Mouse (Mus musculus) lung, embryonic 16.5 days (tissue): ENCODE measurements around the gene S1pr5. TPM values are rescaled to one million over a fixed set of nuclear protein-coding genes. Genes with fewer than 3 reads are reported as not detected.
A peak's percentile ranks its signal among the peaks of the same experiment; 100 is the strongest.
"Not testable (repeated sequence)": the region's sequence is repeated elsewhere in the genome, so short reads cannot be mapped to it uniquely, and the experiment has no call there.

Experiments used
- ATAC-seq: fragments of 200-750 bp; cut with Nextera tagmentation; 2 replicates; pipeline ENCODE4 v1.8.0; 2017; ENCODE audit warnings: low read depth, mild to moderate bottlenecking, moderate library complexity
- H3K27ac ChIP-seq: fragments of 300-500 bp; sonication (generic); 2 replicates; pipeline ENCODE4 v1.5.1; 2014; ENCODE audit warnings: mild to moderate bottlenecking, control low read depth, low read length
- H3K27me3 ChIP-seq: fragments of 300-500 bp; sonication (generic); 2 replicates; pipeline ENCODE4 v1.6.1; 2014; ENCODE audit warnings: low read depth, low read length, mixed read lengths; ENCODE audit not compliant: control insufficient read depth, insufficient read depth
- H3K36me3 ChIP-seq: fragments of 300-500 bp; sonication (generic); 2 replicates; pipeline ENCODE4 v1.6.1; 2014; ENCODE audit warnings: low read length; ENCODE audit not compliant: control insufficient read depth, insufficient read depth
- H3K4me1 ChIP-seq: fragments of 300-500 bp; sonication (generic); replicated peaks from 2 replicates; pipeline ENCODE4 v1.6.1; 2014; ENCODE audit warnings: low read length, mixed read lengths; ENCODE audit not compliant: control insufficient read depth, insufficient read depth
- H3K4me2 ChIP-seq: fragments of 300-500 bp; sonication (generic); 2 replicates; pipeline ENCODE4 v1.6.1; 2014; ENCODE audit warnings: low read depth, low read length, control low read depth
- H3K4me3 ChIP-seq: fragments of 300-500 bp; sonication (generic); 2 replicates; pipeline ENCODE4 v1.5.1; 2014; ENCODE audit warnings: mild to moderate bottlenecking, low read length, control low read depth
- H3K9ac ChIP-seq: fragments of 300-500 bp; sonication (generic); 2 replicates; pipeline ENCODE4 v1.6.1; 2014; ENCODE audit warnings: low read length, control low read depth
- H3K9me3 ChIP-seq: fragments of 300-500 bp; sonication (generic); 2 replicates; pipeline ENCODE4 v1.6.1; 2016; ENCODE audit warnings: low read length; ENCODE audit not compliant: control insufficient read depth
- WGBS: fragments of 180-500 bp; shearing (Covaris S2); extraction: QIAGEN DNeasy Blood & Tissue Kit; methylation state at CpG from one replicate; pipeline ENCODE4 v1.1.7; 2014; 5-methylcytosine and 5-hydroxymethylcytosine counted together
- polyA plus RNA-seq: library from polyadenylated mRNA; unstranded; fragments of >200 nt; fragmentation: Nextera tagmentation; extraction: Ambion mirVana; gene quantifications from 2 replicates; pipeline ENCODE4 v1.2.1, GENCODE M21; 2015

S1pr5 gene
- polyA plus RNA-seq, 1 experiment from 2014 or later = 0.11 TPM

- Histone ChIP-seq H3K36me3 (no peaks in the 10 kb centered on the region), H3K9ac (no peak overlapping the region), H3K4me1 (peaks cover 5% of the 10 kb centered on the region; the same call in 1 of the 2 replicates), H3K27ac (no peak overlapping the region), H3K27me3 (no peaks in the 10 kb centered on the region), H3K9me3 (no peaks in the 10 kb centered on the region), H3K4me2 (no peak overlapping the region), H3K4me3 (no peak overlapping the region)
- no peak for ATAC-seq
- 67% methylated on average over 6 of the region's 6 CpGs for WGBS
Measured at GRCm38 (mm10) chr9:21260491-21261040, 12.3 kb upstream of the S1pr5 start.

- H3K9me3 ChIP-seq, H3K4me3 ChIP-seq, H3K27ac ChIP-seq, H3K36me3 ChIP-seq, H3K4me2 ChIP-seq, ATAC-seq, H3K9ac ChIP-seq, H3K27me3 ChIP-seq, H3K4me1 ChIP-seq: not testable (repeated sequence)
- WGBS = 75% methylated on average over 4 of the region's 4 CpGs
Measured at GRCm38 (mm10) chr9:21256349-21256748, 8.1 kb upstream of the S1pr5 start.

- Histone ChIP-seq H3K4me3 (no peak overlapping the region), H3K4me2 (no peak overlapping the region), H3K9ac (no peak overlapping the region), H3K4me1 (no peaks in the 10 kb centered on the region), H3K36me3 (no peaks in the 10 kb centered on the region), H3K9me3 (no peaks in the 10 kb centered on the region), H3K27ac (no peak overlapping the region), H3K27me3 (peaks cover 22% of the 10 kb centered on the region)
- ATAC-seq = no peak
Measured at GRCm38 (mm10) chr9:21254690-21255089, 6.4 kb upstream of the S1pr5 start.

- H3K36me3 ChIP-seq = no peaks in the 10 kb centered on the region
- no peak overlapping the region for H3K4me3 ChIP-seq
- peaks cover 52% of the 10 kb centered on the region for H3K27me3 ChIP-seq
- no peak for ATAC-seq
- peaks cover 5% of the 10 kb centered on the region; the same call in 1 of the 2 replicates for H3K4me1 ChIP-seq
- no peak overlapping the region for H3K4me2 ChIP-seq
- no peak overlapping the region for H3K27ac ChIP-seq
- WGBS = 50% methylated on average over 13 of the region's 13 CpGs
- H3K9ac ChIP-seq = no peak overlapping the region
- H3K9me3 ChIP-seq = no peaks in the 10 kb centered on the region
Measured at GRCm38 (mm10) chr9:21251116-21251735, 3.0 kb upstream of the S1pr5 start.

- Histone ChIP-seq H3K9me3 (no peaks in the 10 kb centered on the region), H3K27me3 (peaks cover 56% of the 10 kb centered on the region), H3K4me1 (peaks cover 5% of the 10 kb centered on the region; the same call in 1 of the 2 replicates), H3K27ac (no peak overlapping the region), H3K4me3 (no peak overlapping the region), H3K36me3 (no peaks in the 10 kb centered on the region), H3K9ac (no peak overlapping the region), H3K4me2 (no peak overlapping the region)
- no peak for ATAC-seq
- WGBS = 38% methylated on average over 2 of the region's 2 CpGs
Measured at GRCm38 (mm10) chr9:21250509-21250908, 2.3 kb upstream of the S1pr5 start.

- Histone ChIP-seq H3K27ac (no peak overlapping the region), H3K4me2 (no peak overlapping the region), H3K36me3 (no peaks in the 10 kb centered on the region), H3K4me1 (peaks cover 9% of the 10 kb centered on the region; the same call in 1 of the 2 replicates), H3K4me3 (no peak overlapping the region), H3K9me3 (no peaks in the 10 kb centered on the region), H3K9ac (no peak overlapping the region), H3K27me3 (peaks cover 63% of the 10 kb centered on the region)
- 20% methylated on average over 17 of the region's 17 CpGs for WGBS
- peak; percentile 29; the same call in 1 of the 2 replicates for ATAC-seq
Measured at GRCm38 (mm10) chr9:21249629-21250508, 1.6 kb upstream of the S1pr5 start.

- no peak overlapping the region for H3K27ac ChIP-seq
Measured at GRCm38 (mm10) chr9:21246342-21246741, 1.9 kb downstream of the S1pr5 start.

GRCm38 (mm10) chr9:21245113-21245487 is 3.1 kb downstream of the S1pr5 start:
- peak overlapping the region; percentile 47 for H3K4me3 ChIP-seq
- peaks cover 75% of the 10 kb centered on the region for H3K27me3 ChIP-seq
- H3K4me2 ChIP-seq = peak overlapping the region; percentile 74
- H3K4me1 ChIP-seq = peaks cover 17% of the 10 kb centered on the region
- H3K27ac ChIP-seq = no peak overlapping the region
- peaks cover 4% of the 10 kb centered on the region; the same call in 1 of the 2 replicates for H3K9me3 ChIP-seq
- ATAC-seq = no peak
- H3K9ac ChIP-seq = peak overlapping the region; percentile 50
- H3K36me3 ChIP-seq = no peaks in the 10 kb centered on the region
- WGBS = 1% methylated on average over 16 of the region's 16 CpGs

More at GRCm38 (mm10) chr9:21246342-21246741, 1.9 kb downstream of the S1pr5 start:
- Histone ChIP-seq H3K36me3 (no peaks in the 10 kb centered on the region), H3K9ac (no peak overlapping the region), H3K9me3 (peaks cover 4% of the 10 kb centered on the region; the same call in 1 of the 2 replicates), H3K4me1 (peaks cover 17% of the 10 kb centered on the region), H3K4me3 (no peak overlapping the region), H3K27me3 (peaks cover 87% of the 10 kb centered on the region), H3K4me2 (no peak overlapping the region)
- 91% methylated on average over 1 of the region's 1 CpGs for WGBS
- no peak for ATAC-seq
